In genomic region chr17:3509841-3510240, GRCm38 (mm10) we compare ENCODE assay signal across 9 mouse cellular contexts. TPM values are rescaled to one million over a fixed set of nuclear protein-coding genes. Genes with fewer than 3 reads are reported as not detected.
DNase-seq lines count a peak whose midpoint lies in the region; ATAC-seq lines count a peak whose summit lies in the region.
"Had no signal": no experiment of that assay in that cellular context is flagged by ENCODE, and none has a peak within 500 bp of the region (broad histone marks: within the 10 kb centered on the region; RNA-seq: fewer than 3 reads in every experiment).

No protein-coding gene starts in this region.

- H3K27ac ChIP-seq in kidney, embryonic 14.5 days (ENCODE audit: low read depth, low read length): no peak overlapping the region

- no peak overlapping the region for H3K9ac ChIP-seq in kidney, embryonic 14.5 days (ENCODE audit: low read depth, low read length)

- DNase-seq in A20 (ENCODE audit: low read depth, low spot score) (peak; percentile 77), ZHBTc4 (ENCODE audit: low read depth, low spot score) (peak; percentile 75), liver (peak; percentile 50)
- peak; percentile 53 to 61 for DNase-seq in cerebellum, postnatal 36 days
- DNase-seq in gastrocnemius, postnatal 14 days: peak; percentile 62
- DNase-seq in splenic B cell, adult 2 months (ENCODE audit: low read depth, low spot score): peak; percentile 64

- no peaks in the 10 kb centered on the region for H3K27me3 ChIP-seq in kidney, embryonic 14.5 days (ENCODE audit: control insufficient read depth, insufficient read depth, low read length)
- no peaks in the 10 kb centered on the region for H3K27me3 ChIP-seq in splenic B cell, adult 2 months (ENCODE audit: control insufficient read depth, insufficient read depth, low read length, poor library complexity, severe bottlenecking)

- H3K4me3 ChIP-seq in kidney, embryonic 14.5 days (ENCODE audit: low read length): no peak overlapping the region
- H3K4me3 ChIP-seq: megakaryocyte, embryonic 14.5 days had no signal

- intact Hi-C loops in gastrocnemius, postnatal 14 days (cut with DNase I; ENCODE audit: low total_unique reads): loop anchor here (2.0 to 5.0 kb wide), 2 partner anchors 57 to 238 kb away; no protein-coding TSS in a partner anchor

- H3K4me2 ChIP-seq in kidney, embryonic 14.5 days (replicated peaks; ENCODE audit: low read depth, low read length): no peak overlapping the region

- H3K4me1 ChIP-seq in kidney, embryonic 14.5 days (ENCODE audit: control insufficient read depth, insufficient read depth, low read length): no peaks in the 10 kb centered on the region

- no peaks in the 10 kb centered on the region for H3K9me3 ChIP-seq in kidney, embryonic 14.5 days (ENCODE audit: control insufficient read depth, low read length)
- H3K9me3 ChIP-seq: megakaryocyte, embryonic 14.5 days had no signal

- H3K36me3 ChIP-seq in kidney, embryonic 14.5 days (ENCODE audit: control insufficient read depth, insufficient read depth, low read length): no peaks in the 10 kb centered on the region
- H3K36me3 ChIP-seq in splenic B cell, adult 2 months (ENCODE audit: control insufficient read depth, insufficient read depth, low read length, poor library complexity, severe bottlenecking): no peaks in the 10 kb centered on the region

- ATAC-seq in kidney, embryonic 14.5 days (ENCODE audit: low FRiP score, low TSS enrichment): peak; percentile 57; the same call in 1 of the 2 replicates
- peak; percentile 72 for ATAC-seq in monocyte, adult 5-6 weeks (replicated peaks; ENCODE audit: insufficient number of reproducible peaks, low FRiP score, low TSS enrichment, poor library complexity, severe bottlenecking)

- 10% methylated on average over 1 of the region's 1 CpGs for WGBS in kidney, embryonic 14.5 days

RNA-seq across cellular contexts. Expression of gene Cldn20, which starts 22.5 kb away (rescaled TPM):
- not detected for total RNA-seq in gastrocnemius, postnatal 14 days (2021)
- 0.31 and 0.70 TPM in 2 replicates for polyA plus RNA-seq in kidney, embryonic 14.5 days (2014; fragmentation: Nextera tagmentation; extraction: Ambion mirVana)
- 7.5 to 19.8 TPM (median 9.0 TPM) in 3 replicates for total RNA-seq in monocyte, adult 5-6 weeks (2017)

RNA-seq across cellular contexts. Expression of gene Tfb1m, which starts 47.7 kb away (rescaled TPM):
- total RNA-seq in gastrocnemius, postnatal 14 days (2021): 1 to 10 TPM; 7.6 to 7.8 TPM
- 19.5 and 21.4 TPM in 2 replicates for polyA plus RNA-seq in kidney, embryonic 14.5 days (2014; fragmentation: Nextera tagmentation; extraction: Ambion mirVana)
- 3.5 to 5.2 TPM (median 4.9 TPM) in 3 replicates for total RNA-seq in monocyte, adult 5-6 weeks (2017)
